Mouse (Mus musculus) bone marrow macrophage, adult 2 months (primary cell): ENCODE data around the gene Nrxn1. TPM values are rescaled to one million over a fixed set of nuclear protein-coding genes. Genes with fewer than 3 reads are reported as not detected.

ENCODE experiments used
- H3K27ac ChIP-seq: 2 replicates; pipeline ENCODE4 v1.5.1; 2012; ENCODE audit warnings: low read depth, low read length; ENCODE audit not compliant: insufficient read depth
- H3K4me1 ChIP-seq: 2 replicates; pipeline ENCODE4 v1.6.1; 2012; ENCODE audit warnings: low read length; ENCODE audit not compliant: control insufficient read depth, insufficient read depth
- H3K4me3 ChIP-seq: 2 replicates; pipeline ENCODE4 v1.5.1; 2012; ENCODE audit warnings: mild to moderate bottlenecking, low read length, moderate library complexity; ENCODE audit not compliant: insufficient read depth
- CTCF ChIP-seq: IDR thresholded peaks from 2 replicates; pipeline ENCODE4 v1.5.1; 2012; ENCODE audit warnings: low read depth, mild to moderate bottlenecking, low read length, moderate library complexity
- POLR2A ChIP-seq: IDR thresholded peaks from 2 replicates; pipeline ENCODE4 v1.6.1; 2012; ENCODE audit warnings: mild to moderate bottlenecking, low read depth, low read length, borderline replicate concordance
- polyA plus RNA-seq: library from polyadenylated mRNA; stranded (reverse); fragments of >200 nt; gene quantifications from 2 replicates; pipeline ENCODE4 v1.2.4, GENCODE M21; 2012; ENCODE audit not compliant: missing spikeins, insufficient read depth, insufficient read length

The Nrxn1 gene
- polyA plus RNA-seq, 1 experiment = not detected

DNA sequence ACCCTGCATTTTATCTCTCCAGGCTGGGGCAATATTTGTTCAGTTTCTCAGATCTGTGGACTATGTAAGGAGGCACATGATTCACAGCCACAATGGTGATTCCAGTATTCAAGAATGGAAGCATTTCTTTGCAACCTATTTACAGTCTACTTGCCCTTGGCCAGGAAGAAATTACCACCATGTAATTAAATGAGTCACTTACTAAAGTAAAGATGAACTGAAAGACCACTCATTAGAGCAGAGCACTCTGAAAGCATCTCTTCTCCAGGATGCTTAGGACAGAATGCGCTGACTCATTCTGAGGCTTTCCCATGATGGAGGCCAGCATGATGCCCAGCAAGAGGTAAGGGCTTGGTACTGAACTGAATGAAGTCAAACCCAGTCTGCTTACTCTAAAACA is 277.6 kb downstream of the Nrxn1 start:
- H3K4me3 ChIP-seq = no peak overlapping the region
- H3K4me1 ChIP-seq = no peaks in the 10 kb centered on the region
- H3K27ac ChIP-seq = no peak overlapping the region
- no peak for TF ChIP-seq CTCF
- TF ChIP-seq POLR2A = no peak

DNA sequence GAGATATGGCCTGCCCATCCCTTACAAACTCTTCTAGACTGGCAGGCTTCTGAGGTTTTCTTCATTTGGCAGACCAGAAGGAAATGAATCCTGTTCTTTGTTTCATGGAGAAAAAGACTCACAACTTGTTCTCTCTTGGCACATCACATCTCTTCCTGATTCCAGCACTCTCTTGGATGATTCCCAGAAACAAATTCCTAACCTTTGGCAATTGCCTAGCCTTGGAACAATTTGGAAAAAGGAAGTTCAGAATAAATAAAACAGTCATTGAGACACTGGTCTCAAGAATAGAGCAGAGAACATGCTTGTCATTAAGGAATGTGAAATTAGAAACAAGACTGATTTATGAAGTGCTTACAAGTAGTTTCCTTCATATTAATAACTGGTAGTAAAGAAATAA is 279.1 kb downstream of the Nrxn1 start:
- TF ChIP-seq POLR2A = no peak
- no peak for TF ChIP-seq CTCF

GRCm38 (mm10) chr17:90812485-90812884 is 280.4 kb downstream of the Nrxn1 start:
- TF ChIP-seq POLR2A (no peak), CTCF (no peak)
- Histone ChIP-seq H3K4me3 (no peak overlapping the region), H3K27ac (no peak overlapping the region), H3K4me1 (no peaks in the 10 kb centered on the region)

More for the DNA sequence above, 279.1 kb downstream of the Nrxn1 start:
- no peaks in the 10 kb centered on the region for H3K4me1 ChIP-seq
- no peak overlapping the region for H3K27ac ChIP-seq
- no peak overlapping the region for H3K4me3 ChIP-seq

DNA sequence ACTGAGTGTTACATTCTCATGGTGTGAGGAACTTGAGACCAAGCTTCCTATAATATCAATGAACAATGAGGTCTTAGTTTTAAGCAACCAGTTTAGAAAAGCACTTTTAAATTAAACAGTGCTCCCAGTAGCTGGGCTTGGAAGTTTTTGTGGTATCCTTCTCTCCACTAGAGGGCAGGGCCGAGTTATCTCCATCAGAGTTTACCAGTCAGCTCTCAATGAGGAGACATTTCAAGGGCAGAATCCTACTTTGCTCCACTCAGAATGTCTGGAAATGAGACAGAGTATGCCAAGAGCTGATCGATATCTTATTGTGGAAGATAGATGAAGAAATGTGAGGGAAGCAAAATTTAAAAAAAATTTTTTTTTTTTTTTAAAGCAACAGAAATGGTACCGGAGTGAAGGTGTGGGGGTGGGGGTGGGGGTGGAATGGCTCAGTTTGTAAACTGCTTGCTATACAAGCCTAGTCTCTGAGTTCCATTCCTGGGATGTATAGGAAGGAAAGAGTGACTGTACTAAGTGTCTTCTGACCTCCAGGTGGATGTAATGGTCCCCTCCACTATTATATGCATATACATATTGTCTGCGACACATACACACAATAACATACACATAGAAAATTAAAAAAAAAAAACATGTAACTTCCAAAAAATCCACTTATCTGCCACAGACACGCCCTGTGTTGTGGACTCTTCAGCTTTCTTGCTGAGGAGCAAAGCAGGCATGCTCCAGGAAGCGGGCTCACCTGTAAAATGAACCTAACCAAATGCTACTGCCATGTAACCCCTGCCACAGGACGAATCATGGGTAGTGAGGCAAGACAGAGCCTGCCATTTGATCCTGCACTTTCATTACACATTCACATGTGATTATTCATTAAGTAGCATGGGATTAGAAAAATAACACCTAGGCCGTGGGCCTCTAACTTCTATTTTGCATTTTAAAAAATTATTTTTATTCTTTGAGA is 283.4 kb downstream of the Nrxn1 start:
- Histone ChIP-seq H3K4me3 (no peak overlapping the region), H3K4me1 (no peaks in the 10 kb centered on the region), H3K27ac (no peak overlapping the region)
- TF ChIP-seq POLR2A = no peak
- TF ChIP-seq CTCF = no peak

DNA sequence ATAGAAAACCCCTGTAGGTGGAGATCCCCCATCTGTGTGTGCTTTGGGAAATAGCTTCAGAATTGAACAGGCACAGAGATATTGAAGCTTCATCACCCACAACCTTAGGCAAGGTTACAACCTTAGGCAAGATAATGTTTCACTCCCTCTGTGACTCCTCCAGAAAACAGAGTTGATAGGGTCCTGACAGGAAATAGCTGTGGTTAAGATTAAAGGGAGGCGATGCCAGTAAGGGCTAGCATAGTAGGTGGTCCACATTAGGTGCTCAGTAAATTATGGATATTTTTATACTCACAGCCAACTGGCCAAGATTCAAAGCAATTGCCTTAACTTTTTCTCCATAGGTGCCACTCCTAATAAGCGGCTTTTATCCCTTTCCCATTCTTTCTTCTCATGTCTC is 284.6 kb downstream of the Nrxn1 start:
- no peak overlapping the region for H3K4me3 ChIP-seq
- TF ChIP-seq POLR2A (no peak), CTCF (no peak)
- H3K27ac ChIP-seq = no peak overlapping the region
- no peaks in the 10 kb centered on the region for H3K4me1 ChIP-seq

- H3K4me3 ChIP-seq = no peak overlapping the region
- no peak overlapping the region for H3K27ac ChIP-seq
- TF ChIP-seq CTCF (no peak), POLR2A (no peak)
- H3K4me1 ChIP-seq = no peaks in the 10 kb centered on the region
These were observed 285.7 kb downstream of the Nrxn1 start for GRCm38 (mm10) chr17:90807199-90807598.

- TF ChIP-seq POLR2A (no peak), CTCF (no peak)
- no peak overlapping the region for H3K27ac ChIP-seq
These were observed 294.2 kb downstream of the Nrxn1 start for GRCm38 (mm10) chr17:90798689-90799088.

DNA sequence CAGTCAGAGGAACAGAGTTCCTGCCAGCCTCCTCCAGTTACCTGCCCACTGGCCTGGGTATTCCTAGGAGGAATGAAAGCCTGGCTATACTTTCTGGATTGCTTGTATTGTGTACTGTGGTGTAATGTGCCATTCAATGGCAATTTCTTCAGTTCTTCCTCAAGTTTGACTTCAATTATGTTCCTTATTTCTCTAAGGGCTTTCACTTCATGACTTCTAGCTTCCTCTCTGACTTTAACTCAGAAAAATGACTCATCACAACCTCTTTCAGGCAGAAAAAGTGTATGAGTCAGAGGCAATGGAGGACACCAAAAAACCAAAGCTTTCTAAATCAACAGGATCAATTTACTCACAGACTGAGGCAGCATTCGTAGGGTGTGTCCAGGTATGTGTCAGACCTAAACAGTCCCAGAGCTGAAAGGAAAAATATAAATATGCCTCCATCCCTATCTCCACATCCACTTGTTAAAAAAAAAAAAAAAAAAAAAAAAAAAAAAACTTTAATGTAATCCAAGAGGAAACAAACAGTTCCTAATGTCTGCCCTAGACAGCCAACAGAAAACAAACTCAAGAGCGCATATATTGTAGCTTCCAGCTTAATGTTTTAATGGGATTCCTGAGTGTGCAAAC is 295.1 kb downstream of the Nrxn1 start:
- H3K4me1 ChIP-seq = peaks cover 13% of the 10 kb centered on the region
- peak overlapping the region; percentile 77 for H3K27ac ChIP-seq
- no peak overlapping the region for H3K4me3 ChIP-seq
- TF ChIP-seq CTCF = no peak
- TF ChIP-seq POLR2A = no peak

More at GRCm38 (mm10) chr17:90798689-90799088, 294.2 kb downstream of the Nrxn1 start:
- peaks cover 13% of the 10 kb centered on the region for H3K4me1 ChIP-seq
- no peak overlapping the region for H3K4me3 ChIP-seq

DNA sequence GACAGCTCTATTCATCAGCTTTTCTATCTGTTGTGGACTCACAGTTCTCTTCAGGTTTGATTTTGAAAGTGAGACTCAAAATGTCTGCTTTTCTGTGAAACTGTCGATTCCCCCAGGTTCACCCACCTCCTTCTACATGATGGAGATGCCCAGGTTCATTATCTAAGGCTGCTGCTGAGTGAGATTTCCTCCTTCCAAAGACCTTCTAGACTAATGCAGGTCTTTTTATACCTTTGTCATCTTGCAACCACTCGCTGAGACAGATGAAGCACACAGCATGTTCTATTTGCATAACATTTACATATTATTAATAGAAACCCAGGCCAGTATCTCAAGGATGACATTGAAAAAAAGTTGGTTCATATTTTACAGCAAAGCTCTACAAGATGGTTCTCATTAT is 295.9 kb downstream of the Nrxn1 start:
- Histone ChIP-seq H3K4me1 (peaks cover 13% of the 10 kb centered on the region), H3K4me3 (no peak overlapping the region), H3K27ac (peak overlapping the region; percentile 77)
- no peak for TF ChIP-seq CTCF
- no peak for TF ChIP-seq POLR2A
